Mouse (Mus musculus): ENCODE measurements at regions not wholly inside any gene's neighbourhood (a gene's known extent, or its start where the extent isn't known, plus 50 kb on each side); places are given as distances from the start of the nearest gene placed in this dataset.

DNA sequence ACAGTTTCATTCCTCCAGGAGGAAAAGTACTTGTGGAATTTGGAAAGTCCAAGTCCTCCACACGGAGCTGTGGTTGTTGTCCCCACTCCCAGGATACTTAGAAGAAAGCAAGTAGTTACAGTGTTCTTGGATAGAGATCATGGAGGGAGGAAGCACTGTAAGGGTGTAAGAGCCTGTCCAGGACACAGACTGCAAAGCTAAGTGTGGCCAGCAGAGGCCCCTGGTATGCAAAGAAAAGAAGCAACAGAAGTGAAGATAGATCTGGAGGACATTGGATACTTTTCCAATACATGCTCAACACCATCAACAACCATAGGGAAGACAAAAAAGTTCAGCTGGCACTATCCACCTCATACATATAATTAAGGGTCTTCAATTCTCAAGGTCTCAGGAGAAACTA, 197.4 kb downstream of the Meis1 start:
- no peak for DNase-seq

DNA sequence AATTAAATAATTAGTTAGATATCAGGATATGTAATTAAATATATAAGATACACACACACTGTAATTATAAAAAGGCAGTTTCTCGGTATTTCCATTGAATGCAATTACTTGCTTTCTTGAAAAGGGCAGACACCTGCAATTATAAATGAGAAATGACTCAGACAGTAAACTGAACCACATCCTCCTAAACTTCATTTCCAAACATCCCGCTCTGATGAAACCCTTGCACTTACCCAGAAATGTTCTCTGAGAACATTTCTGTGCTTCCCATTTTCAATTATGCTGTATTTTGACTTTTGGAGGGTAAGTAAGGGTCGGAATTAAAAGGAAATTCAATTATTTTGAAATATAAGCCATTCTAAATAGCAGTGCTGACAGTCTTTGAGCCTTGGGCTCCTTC, 204.7 kb downstream of the Meis1 start:
- DNase-seq, result no peak

DNA sequence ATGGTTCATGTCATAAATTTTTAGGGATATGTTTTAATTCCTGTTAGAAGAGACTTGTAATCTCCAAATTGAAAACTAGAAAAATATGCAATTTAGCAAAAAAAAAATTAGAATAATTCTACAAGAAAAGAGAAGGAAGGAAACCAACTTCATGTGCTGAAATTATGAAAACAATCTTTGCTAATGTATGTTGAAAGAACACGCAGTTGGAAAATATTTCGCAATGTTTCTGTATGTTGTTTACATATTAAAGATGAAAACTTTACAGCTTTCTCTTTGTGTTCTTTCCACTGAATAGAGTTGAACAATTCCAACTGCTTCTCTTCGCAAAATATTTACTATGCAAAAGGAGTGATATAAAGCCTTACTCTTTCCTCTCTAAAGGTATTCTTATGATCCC, 251.3 kb downstream of the Meis1 start:
- DNase-seq, result no peak

DNA sequence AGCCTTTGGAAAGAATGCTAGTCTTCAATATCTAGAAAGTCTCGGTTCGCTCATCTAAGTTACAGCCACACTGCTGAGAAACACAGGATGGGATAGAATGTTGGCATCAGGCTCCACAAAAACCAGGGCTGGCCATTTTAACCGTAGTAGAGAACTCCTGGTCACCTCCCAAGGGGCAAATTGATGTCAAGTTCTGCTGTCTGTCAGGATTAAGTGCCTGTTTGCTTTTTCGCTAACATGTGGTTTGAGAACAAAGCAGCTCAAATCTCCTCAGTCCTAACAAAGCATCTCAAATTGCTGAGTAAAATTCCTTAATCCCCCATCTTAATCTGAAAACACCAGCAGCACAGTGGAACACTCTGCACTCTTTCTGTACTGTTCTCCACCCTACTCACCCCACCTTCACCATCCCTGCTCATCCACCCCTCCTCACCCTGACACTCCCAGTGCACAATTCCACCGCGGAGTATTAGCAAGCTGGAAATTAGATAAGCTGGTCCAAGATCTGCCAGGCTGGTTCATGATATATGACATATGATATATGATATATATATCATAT, 252.2 kb downstream of the Meis1 start:
- DNase-seq, result no peak

DNA sequence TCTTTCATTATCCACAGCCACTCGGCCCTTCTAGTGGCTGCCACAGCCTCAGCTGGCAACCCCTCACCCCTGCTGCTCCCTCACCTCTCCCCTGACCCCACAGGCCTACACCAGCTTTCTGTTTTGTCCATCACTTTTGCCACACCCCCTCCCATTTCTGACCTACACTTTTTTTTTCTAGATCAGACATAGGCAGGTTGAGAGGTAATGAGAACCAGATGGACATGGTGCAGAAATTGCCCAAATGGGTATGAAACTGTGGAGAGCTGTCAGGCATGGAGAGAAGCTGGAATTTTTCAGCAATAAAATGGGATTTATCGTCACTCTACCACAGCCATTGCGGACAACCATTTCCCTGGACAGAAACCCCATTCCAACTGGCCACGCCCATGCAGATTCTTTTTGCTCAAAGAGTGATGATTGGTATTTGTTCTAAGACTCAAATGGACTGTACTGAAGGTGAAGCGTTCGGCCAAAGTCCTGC, 260.2 kb downstream of the Meis1 start:
- DNase-seq, result no peak

DNA sequence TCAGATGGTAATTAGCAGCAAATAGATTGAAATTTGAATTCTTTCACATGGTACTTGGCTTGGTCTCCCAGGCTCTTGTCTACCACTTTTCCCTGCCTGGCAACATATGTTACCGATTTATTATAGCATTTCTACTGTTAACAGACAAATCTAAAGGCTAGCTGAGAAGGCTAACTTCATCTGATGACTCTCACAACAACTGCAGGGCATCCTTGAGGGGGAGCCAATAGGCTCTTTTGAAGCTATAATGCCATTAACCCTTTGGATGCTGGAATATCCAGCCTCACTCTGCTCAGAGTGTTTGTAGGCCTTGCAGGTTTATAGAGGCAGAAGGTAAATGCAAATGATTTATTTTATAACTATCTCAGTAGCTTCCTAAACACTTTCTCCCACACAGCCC, 262.2 kb downstream of the Meis1 start:
- no peak for DNase-seq

DNA sequence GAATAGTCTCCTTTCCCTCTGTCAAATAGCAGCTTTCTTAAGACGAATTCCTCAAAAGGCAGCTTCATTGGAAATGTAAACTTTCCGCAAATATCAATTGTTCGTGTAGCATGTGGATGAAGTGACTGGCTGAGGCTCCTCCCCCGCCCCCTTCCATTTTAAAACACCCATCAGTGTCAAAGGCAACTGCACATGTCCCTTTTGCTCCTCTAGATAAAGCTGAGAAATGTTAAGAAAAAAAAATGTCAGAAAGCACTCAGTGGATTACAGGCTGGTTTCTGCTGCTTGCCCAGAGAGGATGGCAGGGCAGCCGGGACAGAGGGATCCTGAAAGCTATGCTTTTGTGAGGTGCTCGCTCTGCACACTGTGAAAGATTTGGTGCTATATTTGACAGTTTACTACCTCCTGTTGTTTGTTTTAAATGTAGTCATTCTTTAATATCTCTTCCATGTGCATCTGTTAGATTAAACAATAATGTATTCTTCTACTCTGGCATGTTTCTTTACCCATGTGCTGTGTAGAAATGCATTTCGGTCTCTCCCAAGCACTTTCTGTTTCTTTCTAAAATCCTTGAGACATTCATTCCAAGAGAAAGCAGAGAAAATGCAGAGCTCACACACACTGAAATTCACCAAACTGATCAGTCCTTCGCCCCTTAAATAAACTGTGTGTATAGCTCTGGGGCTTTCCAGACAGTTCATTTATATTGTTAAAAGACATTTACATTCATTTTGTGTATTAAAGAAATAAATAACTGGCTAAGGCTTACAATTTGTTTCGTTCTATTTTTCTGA, 263.9 kb downstream of the Meis1 start:
- no peak for DNase-seq

DNA sequence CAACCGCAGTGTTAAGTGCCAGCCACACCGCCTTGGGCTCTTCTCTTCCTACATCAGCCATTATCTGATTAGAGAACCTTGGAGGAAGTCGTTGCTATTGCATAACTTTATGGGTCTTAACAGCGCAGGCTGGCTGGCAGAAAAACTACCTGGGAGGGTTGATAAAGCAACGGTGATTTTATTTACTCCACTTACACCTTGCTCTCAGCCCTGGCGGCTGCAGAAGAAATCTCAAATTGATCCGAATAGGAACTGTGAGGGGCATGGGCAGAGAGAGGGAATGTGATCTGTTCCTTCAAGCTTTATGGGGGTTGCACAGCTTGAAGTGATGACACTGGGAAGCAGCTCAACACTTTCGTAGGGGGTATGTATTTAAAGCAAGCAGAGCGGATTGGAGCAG, 264.9 kb downstream of the Meis1 start:
- no peak for DNase-seq

DNA sequence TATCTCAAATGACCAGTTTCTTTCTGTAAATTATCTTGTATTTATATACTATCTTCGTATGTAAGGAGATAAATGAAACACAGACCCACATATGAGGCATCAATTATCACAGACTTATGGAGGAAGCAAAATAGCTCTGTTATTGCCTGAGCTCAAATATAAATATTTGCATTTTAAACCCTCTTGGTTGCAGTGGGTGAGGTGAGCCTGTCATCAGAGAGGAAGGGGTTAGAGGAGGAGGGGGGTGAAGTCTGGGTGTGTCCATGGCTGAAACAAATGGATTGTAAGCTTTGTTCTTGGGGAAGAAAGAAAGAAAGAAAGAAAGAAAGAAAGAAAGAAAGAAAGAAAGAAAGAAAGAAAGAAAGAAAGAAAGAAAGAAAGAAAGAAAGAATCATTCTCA, 265.5 kb downstream of the Meis1 start:
- no peak for DNase-seq

DNA sequence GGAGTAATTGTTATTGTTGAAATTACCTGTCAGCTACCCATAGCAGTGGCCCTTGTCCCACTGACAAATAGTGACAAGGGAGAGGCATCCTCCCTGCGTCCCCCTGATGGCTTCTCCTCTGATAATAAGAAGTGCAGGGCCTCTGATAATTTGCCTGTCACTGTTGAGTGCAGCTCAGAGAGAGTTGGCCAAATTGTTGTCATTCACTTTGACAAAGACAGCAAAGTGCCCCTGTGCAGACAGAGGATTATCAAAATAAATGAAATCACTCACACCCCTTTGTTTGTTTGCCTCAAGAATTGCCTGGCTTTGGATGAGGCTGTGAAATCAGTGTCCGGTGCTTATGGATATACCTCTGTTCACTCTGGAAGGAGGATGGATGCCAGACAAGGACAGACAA, 266.3 kb downstream of the Meis1 start:
- no peak for DNase-seq

DNA sequence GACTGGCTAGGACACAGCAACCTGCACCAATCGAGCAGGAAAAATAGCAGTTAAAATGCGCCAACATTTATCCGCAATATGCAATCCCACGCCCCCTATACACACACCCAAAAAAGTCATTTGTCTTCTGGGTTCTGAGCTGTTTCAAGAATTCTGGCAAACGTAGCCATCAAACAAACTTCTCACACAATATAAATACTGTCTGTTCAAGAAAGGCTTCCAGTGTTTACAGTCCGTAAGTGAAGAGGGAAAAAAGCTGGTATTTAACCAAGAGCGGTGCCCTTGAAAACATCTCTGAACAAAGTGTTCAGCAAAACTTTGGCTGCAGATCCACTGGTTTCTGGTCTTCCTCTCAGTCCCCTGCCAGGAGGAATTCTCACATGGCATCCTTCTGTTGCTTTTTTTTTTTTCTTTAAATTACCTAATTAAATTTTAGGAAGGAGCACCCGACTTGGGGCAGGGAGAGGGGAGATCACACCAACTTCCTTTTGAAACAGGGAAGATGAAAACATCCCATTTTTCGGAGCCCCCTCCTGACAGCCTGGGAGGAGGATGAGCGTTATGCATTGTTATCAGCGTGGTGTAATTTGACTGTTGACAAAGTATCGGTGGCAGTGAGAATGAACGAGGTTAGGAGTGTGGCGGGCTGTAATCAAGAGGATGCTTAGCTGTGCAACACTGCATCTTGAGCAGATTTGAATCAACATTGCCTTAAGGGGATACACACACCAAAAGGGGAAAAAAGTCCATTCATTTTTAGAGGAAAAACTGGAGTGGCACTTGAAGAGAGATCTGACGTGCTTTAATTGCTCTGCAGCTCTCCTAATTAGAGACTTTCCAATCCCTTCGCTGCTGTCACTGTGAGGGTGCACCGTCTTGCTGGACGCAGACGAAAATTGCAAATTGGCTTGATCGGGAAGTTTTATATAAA, 267.6 kb downstream of the Meis1 start:
- no peak for DNase-seq

DNA sequence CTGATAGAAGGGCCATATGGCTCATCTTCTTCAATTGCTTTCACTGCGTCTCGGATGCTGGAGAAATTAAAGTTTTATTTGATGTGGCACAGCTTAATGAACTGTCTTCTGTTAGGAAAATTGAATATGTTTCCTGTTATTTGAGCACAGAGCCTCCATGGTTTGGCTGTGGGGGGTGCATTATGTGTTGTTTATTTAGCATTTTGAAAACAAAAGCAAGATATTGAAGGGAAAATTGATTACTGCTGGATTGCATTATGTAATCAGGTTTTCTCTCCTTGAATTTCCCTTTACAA, 268.8 kb downstream of the Meis1 start:
- no peak for DNase-seq

DNA sequence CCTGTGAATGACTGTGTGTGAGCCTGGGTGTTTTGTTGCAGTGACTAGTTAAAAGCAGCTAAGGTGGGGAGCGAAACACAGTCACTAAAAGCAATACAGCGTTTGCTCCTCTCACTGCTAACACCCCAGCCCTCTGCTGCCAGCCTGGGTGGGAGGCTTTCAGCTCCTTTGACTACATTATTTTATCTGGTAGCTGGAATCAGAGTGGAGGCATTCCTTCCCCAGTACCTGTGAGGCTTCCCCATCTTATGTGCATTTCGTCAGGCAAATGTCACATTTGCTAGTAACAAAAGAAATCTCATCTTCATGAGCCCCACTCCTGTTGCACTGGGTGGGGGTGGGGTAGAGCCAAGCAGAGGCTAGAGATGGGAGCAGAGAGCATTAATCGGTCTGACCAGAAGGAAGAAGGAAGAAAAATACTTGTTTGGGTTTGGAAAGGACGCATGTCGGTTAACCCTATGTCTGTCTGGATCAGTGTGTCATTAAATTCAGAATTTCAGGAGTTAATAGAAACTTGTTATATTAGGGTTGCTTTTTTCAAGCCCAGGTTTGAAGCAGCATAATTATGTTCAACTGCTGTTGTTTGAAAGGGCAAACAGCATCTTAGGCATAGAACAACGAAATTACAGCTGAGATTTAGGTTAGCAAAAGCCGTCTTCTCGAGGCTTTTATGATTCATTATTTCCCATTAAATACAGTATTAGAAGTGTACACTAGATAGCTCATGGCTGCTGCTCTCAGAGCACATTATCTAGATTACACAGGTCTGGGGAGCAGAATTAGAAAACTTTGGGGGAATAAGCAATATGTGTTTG, 269.3 kb downstream of the Meis1 start:
- no peak for DNase-seq

DNA sequence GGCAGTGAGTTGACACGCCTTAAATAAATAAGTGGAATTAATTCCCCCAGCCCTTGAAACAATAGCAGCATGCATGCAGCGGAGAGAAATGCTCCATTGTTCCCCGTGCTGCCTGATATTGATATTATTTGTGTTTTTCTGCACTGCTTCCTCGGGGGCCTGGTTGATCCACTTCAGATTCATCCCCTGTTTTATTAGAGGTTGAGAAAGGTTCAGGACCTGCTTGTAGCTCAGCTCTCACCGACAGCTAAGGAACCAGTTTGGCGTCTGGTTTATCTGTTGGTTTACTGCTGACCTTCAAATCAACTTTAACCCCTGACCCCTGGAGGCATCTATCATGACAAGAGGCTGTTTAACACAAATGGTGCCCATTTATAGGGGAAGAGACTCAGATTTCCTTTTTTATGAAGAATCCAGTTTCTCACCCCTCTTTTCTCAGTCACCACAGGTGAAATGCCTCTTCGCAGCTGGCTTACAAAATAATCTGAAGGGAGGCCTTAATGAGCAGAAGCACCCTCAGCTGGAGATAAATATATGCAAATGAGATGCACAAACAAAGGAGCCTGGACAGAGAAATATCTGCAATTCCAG, 270.8 kb downstream of the Meis1 start:
- no peak for DNase-seq

DNA sequence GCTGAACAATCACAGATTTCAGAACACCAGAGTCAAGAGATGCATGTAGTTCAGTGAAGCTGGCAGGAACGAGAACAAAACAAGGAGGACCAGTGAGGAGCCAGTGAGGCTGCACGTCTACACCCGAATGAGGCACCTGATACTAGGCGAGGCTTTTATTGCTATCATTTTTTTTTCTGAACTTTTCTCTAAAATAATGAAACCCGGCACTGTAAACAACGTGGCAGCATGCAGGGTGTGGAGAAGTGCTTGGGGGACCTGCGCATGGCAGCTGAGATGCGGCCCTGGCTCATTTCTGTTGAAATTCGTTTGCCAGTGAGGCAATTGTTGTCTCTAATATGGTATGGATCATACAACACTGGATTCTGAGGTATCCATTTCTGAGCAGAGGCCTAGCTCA, 271.4 kb downstream of the Meis1 start:
- DNase-seq, result no peak

DNA sequence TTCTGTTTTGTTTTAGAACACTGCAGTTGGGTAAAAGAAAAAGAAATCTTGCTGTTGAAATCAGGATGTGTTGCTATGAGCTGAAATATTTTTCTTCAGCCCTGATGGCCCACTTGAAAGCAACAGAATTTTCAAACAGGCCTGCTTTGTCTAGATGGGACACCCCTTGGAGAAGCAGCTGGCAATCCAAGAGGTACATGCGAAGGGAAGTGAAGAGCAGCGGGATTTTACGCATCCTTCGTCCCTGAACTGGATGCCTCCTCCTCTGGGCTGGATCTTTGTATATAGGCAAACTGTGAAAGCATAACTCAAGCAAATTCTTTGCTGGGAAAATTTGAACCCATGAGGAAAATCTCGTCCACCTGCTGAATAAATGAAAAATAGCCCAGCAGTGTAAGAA, 272.3 kb downstream of the Meis1 start:
- no peak for DNase-seq

DNA sequence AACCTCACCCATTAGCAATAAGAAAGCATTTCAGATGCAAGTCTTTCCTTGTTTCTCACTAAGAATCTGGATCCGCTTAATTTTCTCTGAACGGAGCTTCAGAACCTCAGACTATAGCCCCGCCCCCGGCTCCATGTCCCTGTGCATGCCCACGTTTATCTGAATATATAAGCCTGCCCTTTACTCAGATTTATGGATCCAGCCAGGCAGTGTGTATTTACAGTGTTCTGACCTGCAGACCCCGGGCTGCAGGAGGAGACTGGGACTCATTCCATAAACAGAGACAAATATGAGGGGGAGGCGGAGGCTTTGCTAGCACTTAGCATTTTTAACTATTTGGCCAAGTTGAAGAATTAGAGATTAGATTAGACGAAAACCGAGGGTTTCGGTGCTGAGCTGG, 272.9 kb downstream of the Meis1 start:
- DNase-seq, result no peak

DNA sequence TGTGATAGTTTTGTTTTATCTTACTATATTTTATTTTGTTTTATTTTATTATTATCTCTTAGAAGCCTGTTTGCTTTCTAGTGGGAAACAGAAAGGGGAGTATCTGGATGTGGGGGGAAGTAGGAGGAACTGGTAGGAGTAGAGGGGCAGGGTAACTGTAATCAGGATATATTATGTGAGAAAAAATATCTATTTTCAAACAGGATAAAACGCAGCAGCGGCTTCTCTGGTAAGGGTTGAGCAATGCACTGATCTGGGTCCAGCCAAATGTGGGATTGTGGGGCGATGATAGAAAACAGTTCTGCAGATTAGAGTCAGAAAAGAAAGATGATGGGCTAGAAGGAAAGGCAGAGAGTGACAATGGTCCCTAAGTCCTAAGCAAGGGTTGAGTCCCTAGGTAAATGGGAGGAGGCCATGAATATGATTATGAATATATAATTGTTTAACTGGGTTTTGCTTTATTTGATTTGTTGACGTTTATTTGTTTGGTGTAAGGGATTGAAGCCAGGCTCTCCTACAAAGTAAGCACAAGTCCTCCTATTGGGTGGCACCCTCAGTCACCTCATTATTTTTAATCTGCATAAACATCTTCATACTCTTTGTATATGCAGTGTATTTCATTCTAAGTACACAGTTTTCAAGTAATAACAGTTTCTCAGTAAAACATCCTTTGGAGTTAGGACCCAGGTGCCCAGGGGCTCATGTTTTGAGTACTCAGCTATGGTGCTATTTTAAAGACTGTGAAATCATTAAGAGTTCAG, 283.7 kb downstream of the Meis1 start:
- no peak for DNase-seq

DNA sequence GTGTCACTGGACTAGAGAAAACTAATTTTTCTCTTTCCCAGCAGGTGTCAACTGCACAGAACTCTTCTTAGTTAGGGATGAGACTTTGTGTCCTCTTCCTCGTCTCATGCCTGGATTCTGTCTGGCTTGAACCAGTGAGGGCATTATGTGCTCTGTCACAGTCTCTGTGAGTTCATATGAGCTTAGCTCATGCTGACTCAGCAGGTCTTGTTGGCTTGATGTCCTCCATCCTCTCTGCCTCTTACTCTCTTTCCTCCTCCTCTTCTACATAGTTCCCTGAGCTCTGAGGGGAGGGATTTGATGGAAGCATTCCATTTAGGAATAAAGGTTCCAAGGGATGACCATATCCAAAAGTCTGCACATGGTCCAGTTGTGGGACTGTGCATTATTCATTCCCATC, 284.7 kb downstream of the Meis1 start:
- no peak for DNase-seq

DNA sequence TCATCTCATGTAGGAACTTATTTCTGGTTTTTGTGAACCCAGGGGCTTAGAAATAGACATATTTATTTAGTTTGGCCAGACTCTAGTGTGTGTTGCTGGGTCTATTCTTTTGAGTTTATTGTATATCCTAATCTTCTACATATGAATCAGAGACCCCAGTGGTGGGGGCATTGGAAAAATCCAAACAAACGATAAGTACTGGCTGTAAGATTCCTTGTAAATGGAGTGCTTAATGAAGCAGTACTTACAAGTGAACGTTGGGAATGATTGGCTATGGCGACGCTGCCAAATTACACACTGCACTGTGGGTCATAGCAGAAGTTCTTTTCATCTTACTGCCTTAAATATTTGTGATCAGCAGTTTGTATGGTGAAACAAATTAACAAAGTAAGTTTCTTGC, 289.0 kb downstream of the Meis1 start:
- no peak for DNase-seq

DNA sequence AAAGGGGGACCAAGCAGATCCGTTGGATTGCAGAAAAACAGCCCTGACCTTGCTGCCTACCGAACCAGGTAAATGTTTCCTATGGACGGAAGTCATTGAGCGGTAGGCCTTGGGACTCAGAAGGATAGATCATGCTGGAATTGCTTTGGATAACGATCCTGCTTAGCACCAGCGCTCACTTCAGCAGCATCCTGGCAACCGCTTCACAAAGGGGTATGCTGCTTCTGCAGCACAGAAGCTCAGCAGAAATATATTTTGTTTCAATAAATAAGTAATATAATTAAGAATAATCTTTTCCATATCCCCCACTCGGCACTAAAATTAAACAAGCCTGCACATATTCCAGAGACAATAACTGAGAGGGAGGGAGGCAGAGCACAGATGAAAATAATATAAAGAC, 296.0 kb downstream of the Meis1 start:
- no peak for DNase-seq

DNA sequence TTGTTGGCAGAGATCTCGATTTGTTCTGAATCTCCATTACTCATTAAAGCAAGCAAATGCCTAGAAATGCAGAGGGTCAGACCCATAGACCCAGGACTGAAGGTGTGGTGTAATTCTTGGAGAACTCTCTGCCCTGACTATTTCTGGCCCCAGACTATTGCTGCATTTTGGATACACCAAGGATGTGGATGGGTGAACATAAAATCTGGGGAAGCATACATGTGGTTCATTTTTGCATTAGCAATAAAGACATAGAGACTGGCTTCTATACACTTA, 303.0 kb downstream of the Meis1 start:
- DNase-seq, result no peak

All from right cerebral cortex, adult 18-20 months (tissue).